Mouse (Mus musculus) midbrain, embryonic 11.5 days (tissue): Measurements from ENCODE around the gene Sowaha. TPM values are rescaled to one million over a fixed set of nuclear protein-coding genes. Genes with fewer than 3 reads are reported as not detected.
A peak's percentile ranks its signal among the peaks of the same experiment; 100 is the strongest.

Experiments used
- ATAC-seq: fragments of 200-750 bp; cut with Nextera tagmentation; 2 replicates; pipeline ENCODE4 v1.8.0; 2017; ENCODE audit warnings: moderate TSS enrichment, moderate library complexity; ENCODE audit not compliant: low FRiP score
- DNase-seq: peaks from one replicate; pipeline ENCODE4 v3.0.0; 2015; ENCODE audit warnings: low spot score; ENCODE audit errors: missing footprints
- H3K27ac ChIP-seq: fragments of 300-500 bp; sonication (generic); 2 replicates; pipeline ENCODE4 v1.5.1; 2014; ENCODE audit warnings: low read depth, low read length
- H3K27me3 ChIP-seq: fragments of 300-500 bp; sonication (generic); 2 replicates; pipeline ENCODE4 v1.6.1; 2014; ENCODE audit warnings: mild to moderate bottlenecking, low read length, moderate library complexity, mixed read lengths; ENCODE audit not compliant: control insufficient read depth, insufficient read depth
- H3K36me3 ChIP-seq: fragments of 300-500 bp; sonication (generic); 2 replicates; pipeline ENCODE4 v1.6.1; 2014; ENCODE audit warnings: mild to moderate bottlenecking, low read length, moderate library complexity, mixed read lengths; ENCODE audit not compliant: control insufficient read depth, insufficient read depth
- H3K4me1 ChIP-seq: fragments of 300-500 bp; sonication (generic); 2 replicates; pipeline ENCODE4 v1.6.1; 2014; ENCODE audit warnings: low read length; ENCODE audit not compliant: control insufficient read depth, insufficient read depth
- H3K4me2 ChIP-seq: fragments of 300-500 bp; sonication (generic); 2 replicates; pipeline ENCODE4 v1.6.1; 2014; ENCODE audit warnings: mild to moderate bottlenecking, moderate library complexity
- H3K4me3 ChIP-seq: fragments of 300-500 bp; sonication (generic); 2 replicates; pipeline ENCODE4 v1.5.1; 2014; ENCODE audit warnings: low read depth, low read length
- H3K9ac ChIP-seq: fragments of 300-500 bp; sonication (generic); 2 replicates; pipeline ENCODE4 v1.6.1; 2014; ENCODE audit warnings: low read length
- H3K9me3 ChIP-seq: fragments of 300-500 bp; sonication (generic); 2 replicates; pipeline ENCODE4 v1.6.1; 2016; ENCODE audit warnings: low read length; ENCODE audit not compliant: control insufficient read depth
- WGBS: fragments of 180-500 bp; shearing (Covaris S2); extraction: QIAGEN DNeasy Blood & Tissue Kit; methylation state at CpG from one replicate; pipeline ENCODE4 v1.1.7; 2014; 5-methylcytosine and 5-hydroxymethylcytosine counted together
- polyA plus RNA-seq: library from polyadenylated mRNA; unstranded; fragments of >200 nt; fragmentation: Nextera tagmentation; extraction: Ambion mirVana; gene quantifications from 2 replicates; pipeline ENCODE4 v1.2.1, GENCODE M21; 2014

Gene Sowaha
- polyA plus RNA-seq, result 0.05 and 0.15 TPM in 2 replicates

DNA sequence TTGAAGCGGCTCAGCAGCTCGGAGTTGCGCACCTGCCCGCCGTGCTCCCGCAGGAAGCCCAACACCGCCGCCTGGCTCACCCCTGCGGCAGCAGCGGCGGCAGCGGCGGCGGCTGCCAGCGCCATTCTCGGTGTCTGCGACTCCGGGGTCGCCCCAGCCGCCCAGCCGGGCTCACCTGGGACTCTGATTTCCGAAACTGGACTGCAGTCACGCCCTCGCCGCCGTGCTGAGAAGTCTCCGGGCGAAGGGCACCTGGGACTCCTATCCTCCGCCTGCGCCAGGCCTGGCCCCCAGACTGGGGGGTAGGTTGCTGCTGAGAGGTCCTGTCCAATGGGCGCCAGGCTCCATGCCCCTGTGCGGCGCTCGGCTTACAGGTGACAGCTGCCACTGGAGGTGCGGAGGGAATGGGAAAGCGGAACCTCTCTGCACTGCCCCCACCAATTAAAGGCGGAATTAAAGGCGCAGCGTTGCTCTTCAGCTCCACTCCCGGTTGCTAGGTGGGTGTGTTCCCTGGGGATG is at the start of gene Sowaha, which contains the start of gene Gm9945:
Sowaha (minus strand) TSS at position 492 of the 519 bp plus-strand sequence.
Gm9945 (plus strand) TSS at position 384 of the 519 bp plus-strand sequence.
- DNase-seq (peak; percentile 91), ATAC-seq (0 out of 2 replicates have a peak, but pooled peaks have one; percentile 35)
- peaks cover 5% of the 10 kb centered on the region; the same call in 1 of the 2 replicates for H3K9me3 ChIP-seq
- peaks cover 17% of the 10 kb centered on the region for H3K4me1 ChIP-seq
- H3K27ac ChIP-seq, result no peak within 1 kb of the TSS
- H3K27me3 ChIP-seq, result peaks cover 55% of the 10 kb centered on the region
- no peaks in the 10 kb centered on the region for H3K36me3 ChIP-seq
- H3K9ac ChIP-seq, result 0 out of 2 replicates have a peak within 1 kb of the TSS, but pooled peaks have one; percentile 9
- peak within 1 kb of the TSS; percentile 51 for H3K4me2 ChIP-seq
- WGBS, result 3% methylated on average over 40 of the region's 40 CpGs
- peak within 1 kb of the TSS; percentile 39 for H3K4me3 ChIP-seq

- 72% methylated on average over 6 of the region's 6 CpGs for WGBS
Measured at GRCm38 (mm10) chr11:53529253-53529557, 49.1 kb upstream of the Sowaha start.

GRCm38 (mm10) chr11:53528397-53529252 is 48.6 kb upstream of the Sowaha start:
- DNase-seq, result no peak
- Histone ChIP-seq H3K4me1 (peaks cover 7% of the 10 kb centered on the region), H3K4me2 (no peak overlapping the region), H3K27ac (no peak overlapping the region), H3K27me3 (no peaks in the 10 kb centered on the region), H3K9ac (no peak overlapping the region), H3K9me3 (no peaks in the 10 kb centered on the region), H3K4me3 (no peak overlapping the region), H3K36me3 (no peaks in the 10 kb centered on the region)
- ATAC-seq, result no peak
- 85% methylated on average over 9 of the region's 9 CpGs for WGBS

More at GRCm38 (mm10) chr11:53529253-53529557, 49.1 kb upstream of the Sowaha start:
- no peak overlapping the region for H3K4me2 ChIP-seq
- H3K36me3 ChIP-seq, result 0 out of 2 replicates have a peak, but pooled peaks cover under 1% of the 10 kb centered on the region
- peaks cover 7% of the 10 kb centered on the region for H3K4me1 ChIP-seq
- H3K9me3 ChIP-seq, result no peaks in the 10 kb centered on the region
- ATAC-seq (no peak), DNase-seq (no peak)
- no peaks in the 10 kb centered on the region for H3K27me3 ChIP-seq
- H3K9ac ChIP-seq, result no peak overlapping the region
- no peak overlapping the region for H3K4me3 ChIP-seq
- no peak overlapping the region for H3K27ac ChIP-seq

- no peak overlapping the region for H3K4me3 ChIP-seq
- ATAC-seq (no peak), DNase-seq (no peak)
- no peak overlapping the region for H3K27ac ChIP-seq
- no peak overlapping the region for H3K9ac ChIP-seq
- H3K4me2 ChIP-seq, result no peak overlapping the region
- 30% methylated on average over 4 of the region's 4 CpGs for WGBS
- H3K36me3 ChIP-seq, result no peaks in the 10 kb centered on the region
- peaks cover 2% of the 10 kb centered on the region; the same call in 1 of the 2 replicates for H3K27me3 ChIP-seq
- H3K9me3 ChIP-seq, result no peaks in the 10 kb centered on the region
- H3K4me1 ChIP-seq, result peaks cover 19% of the 10 kb centered on the region
Measured at GRCm38 (mm10) chr11:53525461-53525860, 45.4 kb upstream of the Sowaha start.

DNA sequence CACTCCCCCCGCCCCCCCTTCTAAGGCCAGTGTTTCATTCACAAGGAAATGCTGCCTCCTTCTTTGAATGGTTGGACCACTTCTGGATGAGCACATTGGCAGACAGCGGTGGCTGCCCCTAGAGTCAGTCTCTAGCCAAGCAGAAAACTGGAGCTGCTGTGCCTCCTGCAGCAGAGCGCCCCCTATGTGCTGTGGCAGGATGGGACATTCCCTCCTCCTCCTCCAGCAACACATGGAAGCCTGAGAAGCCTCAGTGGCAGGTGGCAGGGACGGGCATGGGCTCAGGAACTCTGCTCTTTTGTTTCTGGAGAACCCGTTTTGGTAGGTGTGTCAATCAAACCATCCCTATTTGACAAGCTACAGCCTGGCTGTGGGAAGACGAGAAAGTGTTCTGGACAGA is 44.8 kb upstream of the Sowaha start:
- H3K4me3 ChIP-seq, result no peak overlapping the region
- H3K4me2 ChIP-seq, result no peak overlapping the region
- H3K4me1 ChIP-seq, result peaks cover 25% of the 10 kb centered on the region
- peaks cover 2% of the 10 kb centered on the region; the same call in 1 of the 2 replicates for H3K27me3 ChIP-seq
- H3K36me3 ChIP-seq, result no peaks in the 10 kb centered on the region
- no peak overlapping the region for H3K27ac ChIP-seq
- no peak for ATAC-seq
- no peak overlapping the region for H3K9ac ChIP-seq
- no peak for DNase-seq
- 61% methylated on average over 6 of the region's 6 CpGs for whole genome bisulfite sequencing
- no peaks in the 10 kb centered on the region for H3K9me3 ChIP-seq

GRCm38 (mm10) chr11:53523545-53524405 is 43.7 kb upstream of the Sowaha start:
- H3K9ac ChIP-seq, result no peak overlapping the region
- peaks cover 22% of the 10 kb centered on the region for H3K4me1 ChIP-seq
- no peak overlapping the region for H3K4me2 ChIP-seq
- H3K36me3 ChIP-seq, result no peaks in the 10 kb centered on the region
- WGBS, result 86% methylated on average over 14 of the region's 14 CpGs
- no peaks in the 10 kb centered on the region for H3K9me3 ChIP-seq
- H3K4me3 ChIP-seq, result no peak overlapping the region
- H3K27me3 ChIP-seq, result peaks cover 2% of the 10 kb centered on the region; the same call in 1 of the 2 replicates
- DNase-seq (no peak), ATAC-seq (no peak)
- H3K27ac ChIP-seq, result no peak overlapping the region

DNA sequence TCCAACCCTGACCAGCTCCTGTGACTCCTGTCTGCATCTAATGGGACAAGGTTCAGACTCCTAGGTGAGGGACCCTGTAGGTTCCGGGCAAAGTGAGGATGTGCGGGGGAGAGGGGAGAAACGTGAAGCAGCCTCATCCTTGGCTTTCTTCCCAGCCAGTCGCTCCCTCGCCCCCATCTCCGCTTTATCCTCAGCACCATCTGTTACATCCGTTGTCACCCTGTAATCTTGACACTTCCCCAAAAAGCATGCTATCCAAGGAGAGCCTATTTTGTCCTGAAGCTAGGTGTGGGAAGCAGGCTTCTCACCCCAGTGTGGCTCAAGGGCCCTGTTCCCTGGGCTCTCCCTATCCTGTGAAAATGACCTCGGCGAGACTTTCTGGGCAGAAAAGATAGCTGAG is 42.9 kb upstream of the Sowaha start:
- Histone ChIP-seq H3K4me3 (no peak overlapping the region), H3K9me3 (no peaks in the 10 kb centered on the region), H3K4me1 (peaks cover 22% of the 10 kb centered on the region), H3K4me2 (no peak overlapping the region), H3K27ac (no peak overlapping the region), H3K36me3 (no peaks in the 10 kb centered on the region), H3K27me3 (peaks cover 7% of the 10 kb centered on the region; the same call in 1 of the 2 replicates), H3K9ac (no peak overlapping the region)
- DNase-seq, result no peak
- ATAC-seq, result no peak
- 82% methylated on average over 9 of the region's 9 CpGs for WGBS

- WGBS, result 92% methylated on average over 3 of the region's 3 CpGs
- ATAC-seq, result no peak
- H3K27me3 ChIP-seq, result peaks cover 7% of the 10 kb centered on the region; the same call in 1 of the 2 replicates
Measured at GRCm38 (mm10) chr11:53522362-53522761, 42.3 kb upstream of the Sowaha start.

More at GRCm38 (mm10) chr11:53522362-53522761, 42.3 kb upstream of the Sowaha start:
- Histone ChIP-seq H3K4me1 (peaks cover 22% of the 10 kb centered on the region), H3K36me3 (no peaks in the 10 kb centered on the region), H3K4me3 (no peak overlapping the region), H3K9me3 (no peaks in the 10 kb centered on the region), H3K4me2 (no peak overlapping the region), H3K9ac (no peak overlapping the region), H3K27ac (no peak overlapping the region)
- no peak for DNase-seq
